Mouse (Mus musculus) small intestine, adult 2 months (tissue): ENCODE results near the gene Ggnbp2.

Source experiments
- CTCF ChIP-seq: fragments of 200-500 bp; IDR thresholded peaks from 2 replicates; pipeline ENCODE4 v1.5.1; 2012; ENCODE audit warnings: low read depth, mild to moderate bottlenecking, control low read depth, inconsistent platforms, low read length, moderate library complexity, mixed read lengths; ENCODE audit not compliant: insufficient replicate concordance, insufficient read length; ENCODE audit errors: extremely low read depth
- POLR2A ChIP-seq: fragments of 200-500 bp; IDR thresholded peaks from 2 replicates; pipeline ENCODE4 v1.6.1; 2012; ENCODE audit warnings: low read depth, mild to moderate bottlenecking, control low read depth, inconsistent platforms, low read length, moderate library complexity

- TF ChIP-seq POLR2A, result no peak
- no peak for TF ChIP-seq CTCF
Measured at GRCm38 (mm10) chr11:84879007-84879771, 8.6 kb upstream of the Ggnbp2 start.
